Mouse (Mus musculus) left cerebral cortex, adult 2 months (tissue): ENCODE measurements around the gene Cbfb. TPM values are rescaled to one million over a fixed set of nuclear protein-coding genes. Genes with fewer than 3 reads are reported as not detected.
"Not testable (repeated sequence)": the region's sequence is repeated elsewhere in the genome, so short reads cannot be mapped to it uniquely, and the experiment has no call there.

Source experiments
- DNase-seq, 2 experiments: peaks; one replicate each; pipeline ENCODE4 v3.0.0; 2021 to 2022; ENCODE audit warnings: low spot score in 2 of 2, mixed read lengths in 1 of 2; ENCODE audit errors: extremely low spot score in 1 of 2
- H3K27ac ChIP-seq: fragments of 200-600 bp; 2 replicates; pipeline ENCODE4 v1.8.1; 2022
- H3K4me3 ChIP-seq: fragments of 200-600 bp; 2 replicates; pipeline ENCODE4 v1.8.1; 2022
- CTCF ChIP-seq: fragments of 200-600 bp; IDR thresholded peaks from 2 replicates; pipeline ENCODE4 v1.8.1; 2022; ENCODE audit warnings: antibody characterized with exemption, mild to moderate bottlenecking, moderate library complexity
- intact Hi-C: fragments of 180-260 bp; cut with DNase I; formaldehyde crosslinking; loops from one replicate; pipeline ENCODE4 v1.15.1; 2025
- total RNA-seq, 2 experiments: library from RNA; stranded (reverse); gene quantifications; 2 replicates each; pipeline ENCODE4 v1.2.3; 2021

Cbfb gene
- total RNA-seq, 2 experiments from 2014 or later = 20.7 to 22.3 TPM

DNA sequence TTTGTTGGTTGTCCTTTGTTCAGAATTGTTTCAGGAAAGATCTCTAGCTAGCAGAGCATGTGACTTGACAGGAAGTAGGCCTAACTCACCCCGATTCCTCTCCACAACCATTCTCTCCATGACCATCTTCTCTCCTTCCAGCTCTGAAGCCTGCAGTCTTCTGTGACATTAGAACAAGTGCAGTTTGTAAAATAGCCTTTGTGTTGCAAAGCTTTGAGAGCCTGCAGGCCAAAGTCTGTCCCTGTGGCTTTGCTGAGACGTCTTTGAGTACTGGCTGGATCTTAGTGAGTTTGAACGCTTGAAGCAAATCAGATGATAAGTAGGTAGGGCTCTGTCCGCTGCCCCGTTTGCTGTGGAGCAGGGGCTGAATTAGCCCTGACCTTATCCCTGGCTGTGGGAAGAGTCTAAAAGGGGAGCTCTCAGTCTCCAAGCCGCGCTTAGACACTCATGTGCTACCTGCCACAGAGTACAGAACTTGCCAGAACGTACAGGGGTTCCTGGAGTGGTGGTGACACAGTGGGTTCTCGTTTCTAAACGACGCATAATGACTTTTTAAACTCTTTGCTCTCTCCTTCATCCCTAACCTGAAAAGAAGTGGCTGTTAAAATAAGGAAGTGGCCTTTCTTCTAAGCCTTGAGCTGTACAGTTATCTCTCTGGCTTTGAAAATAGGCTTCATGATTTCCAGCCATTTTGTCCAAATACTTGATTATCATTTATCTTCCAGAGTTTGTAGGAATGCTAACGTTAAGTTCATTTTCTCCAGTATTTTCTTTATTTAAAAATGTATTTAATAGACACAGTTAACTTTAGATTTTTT is 61.2 kb downstream of the Cbfb start:
- no peak for DNase-seq
- Histone ChIP-seq H3K27ac (no peak overlapping the region), H3K4me3 (no peak overlapping the region)
- intact Hi-C loops = no loop called here
- no peak for TF ChIP-seq CTCF

- DNase-seq, H3K4me3 ChIP-seq, intact Hi-C loops, H3K27ac ChIP-seq: not testable (repeated sequence)
These were observed 61.8 kb downstream of the Cbfb start for GRCm38 (mm10) chr8:105232321-105232693.

GRCm38 (mm10) chr8:105233126-105233935 is 62.9 kb downstream of the Cbfb start:
- intact Hi-C loops = no loop called here
- Histone ChIP-seq H3K27ac (no peak overlapping the region), H3K4me3 (no peak overlapping the region)
- DNase-seq = no peak
- TF ChIP-seq CTCF = no peak

- no peak for TF ChIP-seq CTCF
- Histone ChIP-seq H3K27ac (no peak overlapping the region), H3K4me3 (no peak overlapping the region)
- intact Hi-C loops = no loop called here
- no peak for DNase-seq
These were observed 64.7 kb downstream of the Cbfb start for GRCm38 (mm10) chr8:105235206-105235605.

DNA sequence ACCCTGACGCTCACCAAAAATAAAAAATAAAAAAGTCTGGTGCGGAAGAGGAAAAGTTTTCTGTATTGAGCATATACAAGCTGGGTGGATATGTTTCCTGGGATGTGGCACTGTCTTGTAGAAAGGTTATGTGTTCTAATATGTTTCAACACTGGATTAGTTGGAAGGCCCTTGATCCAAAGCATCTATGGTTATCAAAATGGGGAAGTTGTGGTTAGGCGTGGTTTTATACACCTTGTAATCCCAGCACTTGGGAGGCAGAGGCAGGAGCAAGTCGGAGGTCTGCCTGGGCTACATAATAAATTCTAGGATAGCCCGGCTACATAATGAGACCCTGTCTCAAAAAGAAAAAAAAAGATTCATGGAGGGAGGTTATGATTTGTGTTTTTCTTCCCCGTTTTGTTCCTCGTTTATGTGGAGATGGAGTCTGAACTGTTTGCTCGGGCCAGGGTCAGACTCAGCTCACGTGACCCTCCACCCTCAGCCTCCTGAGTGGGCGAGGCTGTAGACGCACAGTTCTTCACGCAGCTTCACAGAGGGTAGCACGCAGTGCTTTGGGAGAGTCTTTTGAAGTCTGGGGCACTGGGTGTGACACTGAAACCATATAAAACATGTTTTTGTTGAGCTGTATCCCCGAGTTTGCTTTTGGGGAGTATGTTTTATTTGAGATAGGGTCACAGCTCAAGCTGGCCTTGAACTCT is 67.1 kb downstream of the Cbfb start:
- no peak for TF ChIP-seq CTCF
- Histone ChIP-seq H3K4me3 (no peak overlapping the region), H3K27ac (no peak overlapping the region)
- intact Hi-C loops = no loop called here
- DNase-seq = no peak

GRCm38 (mm10) chr8:105241016-105241415 is 70.5 kb downstream of the Cbfb start:
- intact Hi-C loops = no loop called here
- Histone ChIP-seq H3K27ac (no peak overlapping the region), H3K4me3 (no peak overlapping the region)
- TF ChIP-seq CTCF = no peak
- DNase-seq = no peak

DNA sequence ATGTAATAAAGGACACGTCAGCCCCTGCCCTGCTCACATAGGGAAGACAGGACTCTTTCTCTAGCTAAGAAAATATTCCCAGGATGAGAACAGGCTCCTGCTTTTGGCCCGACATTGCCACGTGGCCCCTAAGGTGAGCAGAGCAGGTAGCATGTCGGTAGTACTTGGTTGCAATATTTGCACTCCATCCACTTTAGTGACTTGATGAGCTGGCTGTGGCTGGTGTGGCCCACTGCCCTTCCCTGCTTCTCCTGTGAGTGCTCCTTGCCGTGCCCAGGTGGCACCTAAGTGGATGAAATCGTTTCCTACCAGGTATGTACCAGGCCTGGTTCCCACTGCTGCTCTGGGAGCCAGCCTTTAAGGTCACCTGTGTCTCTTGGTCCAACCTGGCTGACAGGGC is 81.5 kb downstream of the Cbfb start:
- H3K27ac ChIP-seq = no peak overlapping the region
- no peak for TF ChIP-seq CTCF
- no peak overlapping the region for H3K4me3 ChIP-seq
- DNase-seq = no peak
- intact Hi-C loops = no loop called here

GRCm38 (mm10) chr8:105252680-105253537 is 82.4 kb downstream of the Cbfb start:
- H3K27ac ChIP-seq = no peak overlapping the region
- no peak for TF ChIP-seq CTCF
- intact Hi-C loops = no loop called here
- no peak overlapping the region for H3K4me3 ChIP-seq
- no peak for DNase-seq

- intact Hi-C loops = no loop called here
- Histone ChIP-seq H3K27ac (peak overlapping the region; percentile 16; the same call in 1 of the 2 replicates), H3K4me3 (no peak overlapping the region; the same call in 1 of the 2 replicates)
- TF ChIP-seq CTCF = no peak
- DNase-seq = no peak
These were observed 83.3 kb downstream of the Cbfb start for GRCm38 (mm10) chr8:105253766-105254151.

DNA sequence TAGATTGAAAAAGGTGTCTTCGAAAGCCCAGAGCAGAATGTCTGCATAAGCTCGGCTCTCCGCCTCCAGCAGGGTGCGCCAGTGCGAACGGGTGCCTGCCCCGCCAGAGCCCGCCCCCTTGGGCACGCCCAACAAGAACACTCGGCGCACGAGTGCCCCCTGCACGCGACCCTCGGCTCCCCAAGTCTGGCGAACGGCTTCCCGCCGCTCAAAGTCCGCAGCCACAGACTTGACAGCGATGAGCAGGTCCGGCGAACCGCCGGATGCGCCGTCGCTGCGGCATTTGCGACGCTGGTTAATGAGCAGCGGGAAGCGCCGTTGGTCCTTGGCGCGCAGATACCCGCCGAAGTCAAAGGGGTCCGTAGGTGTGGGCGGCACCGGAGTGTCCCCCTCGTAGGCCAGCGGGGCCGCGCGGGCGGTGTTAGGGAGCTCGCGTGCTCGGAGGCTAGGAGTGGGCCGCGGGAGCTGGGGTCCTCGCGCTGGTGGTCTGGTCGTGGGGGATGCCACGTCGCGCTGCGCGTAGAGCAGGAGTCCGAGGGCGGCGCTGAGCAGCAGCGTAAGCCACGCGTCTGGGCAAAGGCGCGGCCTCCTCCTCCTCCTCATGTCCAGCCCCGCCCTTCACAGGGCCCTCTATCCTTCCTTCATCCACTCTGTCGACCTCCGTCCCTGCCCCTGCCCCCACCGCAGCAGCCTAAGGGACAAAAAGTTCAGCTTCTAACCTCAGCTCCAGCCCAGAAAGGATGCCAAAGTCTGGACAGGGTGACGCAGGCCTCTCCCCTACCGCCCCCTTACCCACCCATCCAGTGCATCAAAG is 83.9 kb downstream of the Cbfb start:
- H3K4me3 ChIP-seq = peak overlapping the region; percentile 65
- peak; percentile 87 for TF ChIP-seq CTCF
- peak; percentile 87 to 91 for DNase-seq
- H3K27ac ChIP-seq = peak overlapping the region; percentile 76
- intact Hi-C loops = no loop called here
